Mouse (Mus musculus) cerebellum, adult (tissue): ENCODE measurements around the gene Gpatch8.

Experiments used
- ATAC-seq: cut with Nextera tagmentation; 2 replicates; pipeline ENCODE4 v1.9.2; 2017; ENCODE audit warnings: mild to moderate bottlenecking, moderate library complexity, mixed read lengths; ENCODE audit not compliant: insufficient number of reproducible peaks, low FRiP score, low TSS enrichment

Gpatch8 gene

GRCm38 (mm10) chr11:102438212-102439092 lies 117.7 kb downstream of the Gpatch8 start:
- ATAC-seq: no peak

GRCm38 (mm10) chr11:102437120-102438061 lies 118.8 kb downstream of the Gpatch8 start:
- ATAC-seq: no peak

GRCm38 (mm10) chr11:102436471-102436790 lies 119.8 kb downstream of the Gpatch8 start:
- no peak for ATAC-seq

GRCm38 (mm10) chr11:102435754-102436470 lies 120.3 kb downstream of the Gpatch8 start:
- ATAC-seq: no peak

- no peak for ATAC-seq
Measured at GRCm38 (mm10) chr11:102434816-102435705, 121.1 kb downstream of the Gpatch8 start.

- ATAC-seq: no peak
Measured at GRCm38 (mm10) chr11:102434406-102434805, 121.8 kb downstream of the Gpatch8 start.

- ATAC-seq: no peak
Measured at GRCm38 (mm10) chr11:102433866-102434265, 122.3 kb downstream of the Gpatch8 start.

- ATAC-seq: no peak
Measured at GRCm38 (mm10) chr11:102432896-102433295, 123.3 kb downstream of the Gpatch8 start.

- no peak for ATAC-seq
Measured at GRCm38 (mm10) chr11:102432115-102432843, 123.9 kb downstream of the Gpatch8 start.

- ATAC-seq: no peak
Measured at GRCm38 (mm10) chr11:102431728-102432114, 124.5 kb downstream of the Gpatch8 start.

- ATAC-seq: no peak
Measured at GRCm38 (mm10) chr11:102431018-102431645, 125.1 kb downstream of the Gpatch8 start.

GRCm38 (mm10) chr11:102430121-102431017 lies 125.8 kb downstream of the Gpatch8 start, which contains the start of gene Grn:
Grn (plus strand) TSS chr11:102430315.
- peak; percentile 83 for ATAC-seq

- no peak for ATAC-seq
Measured at GRCm38 (mm10) chr11:102429551-102429950, 126.6 kb downstream of the Gpatch8 start.

- no peak for ATAC-seq
Measured at GRCm38 (mm10) chr11:102428981-102429540, 127.1 kb downstream of the Gpatch8 start.
